Mouse (Mus musculus): ENCODE data around the gene Acacb.

Gene Acacb

DNA sequence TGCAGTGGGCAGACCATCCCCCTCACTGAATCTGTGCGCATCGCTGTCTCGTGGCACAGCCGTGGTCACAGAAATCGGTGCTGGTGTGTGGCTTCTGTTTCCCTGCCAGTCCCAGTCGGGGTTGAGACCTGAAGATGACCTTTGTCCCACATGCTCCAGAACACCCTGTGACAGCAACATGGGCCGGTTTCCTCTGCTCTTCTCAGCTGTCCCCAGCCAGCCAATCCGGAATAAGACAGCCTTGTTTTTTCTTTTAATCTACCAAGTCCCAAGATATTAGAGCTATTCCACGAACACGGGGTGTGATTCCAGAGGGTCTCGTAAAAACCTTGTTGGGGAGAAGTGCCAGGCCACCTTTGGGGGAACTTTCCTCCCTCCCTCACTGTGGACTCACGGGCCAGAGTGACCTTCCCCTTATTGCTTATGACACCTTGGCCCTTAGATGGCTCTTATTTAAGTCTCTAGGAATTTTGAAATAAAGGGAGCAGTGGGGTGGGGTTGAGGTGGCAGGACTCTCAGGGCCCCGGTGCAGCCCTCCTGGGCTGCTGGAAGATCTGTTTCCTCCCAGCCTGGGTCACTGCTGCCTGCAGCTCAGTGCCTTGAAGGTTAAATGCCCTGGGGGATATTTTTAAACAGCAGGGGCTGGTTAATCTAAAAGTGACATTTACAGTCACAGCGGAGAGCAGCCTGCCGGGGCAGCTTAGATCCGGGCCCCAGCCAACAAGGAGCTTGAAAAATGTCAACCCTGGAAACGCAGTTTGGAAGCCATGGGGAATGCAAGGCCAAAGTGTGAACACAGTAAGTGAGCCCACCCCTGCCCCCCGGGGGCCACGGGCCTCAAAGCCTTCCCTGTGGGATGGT is at the start of gene Acacb:
Gene Acacb (plus strand): TSS at position 508 of the 861 bp plus-strand sequence.
- CTCF ChIA-PET, result no interaction called here

DNA sequence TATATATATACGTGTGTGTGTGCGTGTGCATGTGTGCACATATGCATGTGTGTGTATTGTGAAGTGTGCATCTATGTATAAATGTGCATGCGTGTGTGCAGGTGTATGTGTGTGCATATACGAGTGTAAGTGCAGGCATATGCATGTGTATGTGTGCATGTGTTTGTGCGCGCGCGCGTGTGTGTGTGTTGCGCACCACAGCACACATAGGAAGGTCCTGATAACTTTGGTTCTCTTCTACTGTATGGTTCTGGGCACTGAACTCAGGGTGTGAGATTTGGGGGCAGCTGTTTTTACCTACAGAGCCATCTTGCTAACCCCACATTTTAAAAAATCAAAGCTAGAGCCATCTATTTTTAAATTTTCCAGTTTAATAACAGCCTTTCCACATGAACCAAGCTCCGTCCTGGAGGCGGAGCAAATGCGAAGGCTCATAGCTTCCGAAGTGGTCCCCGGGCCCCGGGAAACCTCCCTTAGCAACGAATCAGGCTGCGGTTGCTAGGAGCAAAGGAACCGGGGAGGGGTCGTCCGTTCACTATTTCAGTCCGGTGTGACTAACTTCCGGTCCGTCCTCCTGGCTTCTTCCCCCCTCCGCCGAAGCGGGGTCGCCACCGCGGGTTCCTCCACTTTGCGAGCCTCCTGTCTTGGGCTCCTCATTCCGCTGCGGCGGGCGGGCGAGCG is 46.5 kb upstream of the Acacb start:
- CTCF ChIA-PET, result interaction anchor here (0.6 to 1.2 kb wide), 2 partner anchors 33 to 140 kb away, joined by 3 to 4 read pairs; no protein-coding TSS in a partner anchor

DNA sequence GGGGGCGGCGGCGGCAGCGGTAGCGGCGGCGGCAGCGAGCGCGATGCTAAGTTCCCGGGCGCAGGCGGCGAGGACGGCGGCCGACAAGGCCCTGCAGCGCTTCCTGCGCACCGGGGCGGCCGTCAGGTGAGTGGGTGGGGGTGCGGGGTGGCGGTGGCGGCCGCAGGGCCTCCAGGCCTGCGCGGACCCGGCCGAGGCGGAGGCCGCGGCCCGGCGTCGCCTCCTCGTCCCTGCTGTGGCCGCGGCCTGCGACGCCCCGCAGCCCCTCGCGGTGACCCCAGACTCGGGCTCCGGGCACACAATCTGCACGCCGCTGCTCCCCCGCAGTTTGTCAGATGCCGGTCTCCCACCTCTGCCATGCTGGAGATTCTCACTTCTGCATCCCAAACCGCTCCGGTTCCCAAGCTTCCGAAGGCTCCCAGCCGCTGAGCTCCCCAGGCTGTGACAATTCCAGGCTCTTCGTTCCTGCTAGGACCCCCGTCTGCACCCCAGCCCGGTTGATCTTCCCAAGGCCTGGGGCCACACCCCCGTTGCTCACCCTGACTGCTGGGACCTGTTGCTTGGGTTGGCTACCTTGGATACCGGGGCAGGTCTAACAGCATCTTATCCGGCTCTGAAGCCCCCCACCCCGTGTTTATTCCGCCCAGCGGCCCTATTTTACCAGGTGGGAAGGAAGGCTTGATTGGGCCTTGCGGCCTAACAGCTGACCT is 45.8 kb upstream of the Acacb start:
- CTCF ChIA-PET, result interaction anchor here (1.2 kb wide), 1 partner anchor 32 kb away, joined by 4 read pairs; no protein-coding TSS in a partner anchor

DNA sequence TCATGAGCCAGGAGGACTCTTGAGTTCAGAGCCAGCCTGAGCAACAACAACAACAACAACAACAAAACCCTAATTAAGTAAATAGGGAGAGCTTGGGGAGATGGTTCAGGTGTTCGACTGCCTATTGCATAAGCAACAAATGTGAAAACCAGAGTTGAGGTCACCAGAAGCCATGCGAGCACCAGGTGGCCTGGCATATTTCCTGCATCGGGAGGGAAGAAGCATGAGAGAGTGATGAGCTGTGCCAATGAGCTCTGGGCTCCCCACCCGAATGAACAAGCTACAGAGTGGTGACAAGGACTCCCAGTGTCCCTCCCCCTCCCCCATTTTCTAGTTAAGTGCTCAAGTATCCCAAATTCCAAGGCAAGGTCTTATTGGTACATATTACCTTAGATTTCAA is 44.5 kb upstream of the Acacb start:
- CTCF ChIA-PET, result no interaction called here

DNA sequence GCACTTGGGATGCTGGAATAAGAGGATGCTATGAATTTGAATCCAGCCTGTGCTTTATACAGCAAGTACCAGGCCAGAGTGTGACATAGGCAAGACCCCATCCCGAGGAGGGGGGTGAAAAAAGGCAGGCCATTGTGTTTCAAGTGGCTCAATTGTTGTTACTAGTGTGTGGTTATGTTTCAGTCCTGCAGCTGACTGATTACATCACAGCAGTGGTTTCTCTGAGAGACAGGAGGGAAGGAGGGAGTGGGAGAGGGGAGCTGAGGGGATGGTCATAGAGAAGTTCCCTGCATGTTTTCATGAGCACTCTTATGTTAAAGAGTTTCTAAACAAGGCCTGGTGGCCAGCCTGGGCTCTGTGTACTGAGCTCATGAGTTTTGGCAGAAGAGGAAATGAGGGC is 43.5 kb upstream of the Acacb start:
- CTCF ChIA-PET, result no interaction called here

DNA sequence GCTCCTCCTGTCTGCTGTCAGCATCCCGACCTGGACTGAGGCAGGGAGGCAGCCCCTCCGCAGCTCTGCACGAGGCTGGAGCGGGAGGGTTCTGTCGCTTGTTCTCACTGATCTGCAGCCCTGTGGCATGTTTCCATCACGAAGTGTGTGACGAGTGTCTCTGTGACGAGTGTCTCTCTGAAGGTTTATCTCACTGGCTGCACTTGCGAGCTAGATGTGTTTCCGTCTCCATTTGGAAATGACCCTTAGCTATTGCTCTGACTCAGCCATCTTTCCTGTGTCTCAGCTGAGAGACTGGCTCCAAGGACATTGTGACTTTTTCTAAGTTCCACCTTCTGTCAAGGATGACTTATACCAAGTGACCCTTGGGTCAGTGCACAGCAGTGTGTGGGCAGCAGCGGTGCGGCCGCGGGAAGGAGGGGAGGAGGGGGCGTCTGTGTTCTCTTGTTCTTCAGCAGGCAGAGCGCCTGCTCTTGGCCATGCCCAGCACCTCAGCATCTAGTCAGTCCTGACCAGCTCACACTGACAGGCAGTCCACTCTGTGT is 39.9 kb upstream of the Acacb start:
- CTCF ChIA-PET, result no interaction called here

DNA sequence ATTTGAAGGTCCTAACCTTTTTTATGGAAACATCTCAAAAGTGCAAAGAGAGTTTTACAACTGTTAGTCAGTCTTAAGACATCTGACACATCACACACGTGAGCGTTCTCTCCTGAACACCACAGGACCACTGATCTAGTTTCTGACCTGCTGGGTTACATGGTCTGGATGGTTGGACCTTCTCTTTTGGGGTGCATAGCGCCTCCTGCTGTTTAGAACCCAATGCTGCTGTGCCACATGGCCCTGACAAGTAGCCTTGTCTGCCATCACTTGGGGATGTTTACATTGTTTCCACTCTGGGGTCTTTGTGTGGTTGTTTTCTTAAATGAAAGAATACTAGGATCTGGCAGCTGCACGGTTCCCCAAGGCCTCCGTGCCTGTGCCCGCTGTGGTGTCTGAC is 33.0 kb upstream of the Acacb start:
- CTCF ChIA-PET, result no interaction called here

DNA sequence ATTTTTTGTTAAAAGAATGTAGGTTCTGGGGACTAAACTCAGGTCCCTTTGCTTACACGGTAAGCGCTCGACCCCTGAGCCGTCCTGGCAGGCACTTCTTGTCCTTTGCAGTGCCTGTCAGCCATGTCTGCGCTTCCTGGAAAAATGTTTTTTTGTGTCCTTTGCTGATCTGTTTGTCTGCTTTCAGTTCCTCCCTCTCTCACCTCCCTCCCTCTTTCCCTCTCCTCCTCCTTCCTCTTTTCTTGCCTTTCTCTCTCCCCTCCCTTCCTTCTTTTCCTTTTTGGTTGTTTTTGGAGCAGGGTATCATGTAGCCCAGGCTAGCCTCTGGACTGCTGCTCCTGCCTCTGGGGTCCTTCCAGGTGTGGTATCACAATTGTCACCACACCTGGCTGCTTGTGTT is 31.3 kb upstream of the Acacb start:
- CTCF ChIA-PET, result no interaction called here

DNA sequence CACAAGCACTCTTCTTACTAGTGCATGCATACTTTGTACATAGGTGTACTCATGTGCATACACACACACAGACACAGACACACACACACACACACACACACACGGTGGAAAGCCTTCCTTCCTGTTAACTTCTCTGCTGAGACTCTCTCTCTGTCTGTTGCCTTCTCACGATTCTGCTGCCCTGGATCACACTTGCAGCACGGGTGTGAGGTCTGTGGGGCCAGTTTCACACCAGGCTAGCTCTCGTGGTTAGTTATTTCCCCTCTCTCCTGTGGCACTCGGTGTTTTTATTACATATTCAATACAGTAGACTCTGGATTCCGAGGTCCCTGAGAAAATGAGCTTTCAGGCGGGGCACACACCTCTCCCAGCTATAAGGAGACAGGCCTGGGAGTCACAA is 29.7 kb upstream of the Acacb start:
- CTCF ChIA-PET, result no interaction called here

DNA sequence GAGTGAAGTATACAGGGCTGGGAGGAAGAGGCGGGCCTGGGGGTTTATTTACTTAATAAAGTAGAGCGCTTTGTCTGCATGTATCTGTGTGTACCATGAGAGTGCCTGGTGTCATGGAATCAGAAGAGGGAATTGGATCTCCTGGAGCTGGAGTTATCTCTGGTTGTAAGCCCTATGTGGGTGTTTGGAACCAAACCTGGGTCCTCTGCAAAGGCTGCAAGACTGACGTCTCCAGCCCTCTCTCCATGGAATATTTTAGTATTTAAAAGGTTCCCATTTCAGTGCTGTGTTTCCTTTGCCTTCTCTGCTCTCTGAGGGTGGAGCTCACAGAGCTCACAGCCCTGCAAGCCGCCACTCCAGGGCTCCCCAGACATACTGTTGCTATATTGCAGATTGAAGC is 26.5 kb upstream of the Acacb start:
- CTCF ChIA-PET, result no interaction called here

DNA sequence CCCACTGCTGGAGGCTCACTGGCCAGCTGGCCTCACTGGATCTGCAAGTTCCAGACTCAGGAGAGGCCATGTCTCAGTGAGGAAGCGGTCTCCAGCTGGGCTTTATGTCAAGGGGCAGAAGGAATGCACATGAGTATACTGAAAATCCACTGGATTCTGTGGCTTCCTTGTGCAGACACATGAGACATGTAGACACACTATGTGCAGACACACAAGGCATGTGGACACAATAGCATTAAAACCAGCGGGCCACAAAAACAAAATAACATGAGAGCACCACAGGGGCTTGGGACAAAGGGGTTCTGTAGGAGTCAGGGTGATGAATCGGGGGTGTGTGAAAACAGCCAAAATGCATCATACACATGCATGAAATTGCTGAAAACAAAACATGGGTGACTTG is 20.3 kb upstream of the Acacb start:
- CTCF ChIA-PET, result no interaction called here

DNA sequence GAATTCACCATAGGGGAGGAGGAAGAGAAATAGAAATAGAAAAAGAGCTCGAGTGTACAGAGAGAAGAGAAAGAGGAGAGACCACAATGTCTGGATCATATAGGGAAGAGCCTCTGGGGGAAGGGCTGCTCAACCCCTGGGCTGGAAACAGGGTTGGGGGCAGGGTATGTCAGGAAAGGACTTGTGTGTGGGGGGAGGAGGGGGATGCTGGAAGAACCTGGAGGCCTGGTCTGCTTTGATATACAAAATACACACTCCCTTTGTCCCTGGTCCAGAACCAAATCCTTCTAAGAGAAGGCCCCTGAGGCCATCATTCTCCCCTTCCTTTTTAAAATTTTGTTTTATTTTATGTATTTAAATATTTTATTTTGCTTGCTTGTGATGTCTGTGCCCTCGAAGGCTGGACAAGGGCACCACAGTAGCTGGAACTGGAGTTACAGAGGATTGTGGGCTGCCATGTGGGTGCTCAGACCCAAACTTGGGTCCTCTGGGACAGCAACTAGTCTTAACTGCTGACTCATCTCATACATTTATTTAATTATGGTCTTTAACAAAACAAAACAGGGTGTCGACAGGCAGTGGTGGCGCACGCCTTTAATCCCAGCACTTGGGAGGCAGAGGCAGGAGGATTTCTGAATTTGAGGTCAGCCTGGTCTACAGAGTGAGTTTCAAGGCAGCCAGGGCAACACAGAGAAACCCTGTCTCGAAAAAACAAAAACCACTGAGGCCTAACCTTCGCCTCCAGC is 19.7 kb upstream of the Acacb start:
- CTCF ChIA-PET, result interaction anchor here (0.6 kb wide), 1 partner anchor 168 kb away, joined by 3 read pairs; no protein-coding TSS in a partner anchor

DNA sequence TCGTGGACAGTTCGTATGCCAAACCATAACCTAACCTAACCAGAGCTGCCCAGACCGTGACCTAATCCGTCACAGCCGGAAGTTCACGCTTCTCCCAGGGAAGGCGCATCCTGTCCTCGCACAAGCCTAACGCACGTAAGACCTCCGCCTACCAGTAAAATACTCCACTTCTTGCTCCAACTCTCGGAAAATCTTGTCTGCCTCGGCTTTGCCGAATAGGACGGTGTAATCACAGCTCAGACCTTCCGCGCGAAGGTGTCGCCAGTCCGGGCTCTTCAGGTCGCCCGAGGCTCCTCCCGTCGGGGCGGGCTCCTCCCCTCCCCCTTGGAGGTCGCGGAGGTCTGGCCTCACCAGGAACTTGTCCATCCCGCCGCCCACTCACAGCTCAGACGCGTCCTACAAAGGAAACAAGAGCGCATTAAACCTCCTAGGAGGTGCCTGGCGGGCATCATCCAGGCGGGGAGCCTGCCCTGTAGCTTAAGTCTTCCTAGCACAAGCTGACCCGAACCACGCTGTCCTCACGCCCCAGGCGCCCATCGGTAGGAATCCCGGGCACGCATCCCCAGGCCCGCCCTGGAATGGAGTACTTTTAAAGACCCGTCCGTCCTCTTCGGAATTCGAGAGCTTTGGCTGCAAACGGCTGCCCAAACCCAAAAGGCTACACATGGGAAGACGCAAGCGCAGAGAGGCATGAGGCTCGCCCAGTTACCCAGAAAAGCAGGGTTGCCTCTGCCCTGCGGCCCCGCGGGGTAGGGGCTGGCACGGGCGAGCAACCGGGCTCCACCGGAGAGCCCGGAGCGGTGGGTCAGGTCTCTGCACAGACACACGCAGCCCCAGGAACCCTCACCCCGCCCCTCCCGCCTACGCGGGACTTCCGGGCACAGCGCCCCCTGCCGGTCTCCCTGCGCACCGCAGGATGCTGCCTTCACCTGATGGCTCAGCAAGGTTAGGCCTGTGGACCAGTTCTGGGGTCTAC is 18.7 kb upstream of the Acacb start, which contains the start of gene Alkbh2:
Gene Alkbh2 (minus strand): TSS at position 845 of the 976 bp plus-strand sequence.
- CTCF ChIA-PET, result interaction anchor here (0.6 kb wide), 1 partner anchor 169 kb away, joined by 3 read pairs; no protein-coding TSS in a partner anchor

DNA sequence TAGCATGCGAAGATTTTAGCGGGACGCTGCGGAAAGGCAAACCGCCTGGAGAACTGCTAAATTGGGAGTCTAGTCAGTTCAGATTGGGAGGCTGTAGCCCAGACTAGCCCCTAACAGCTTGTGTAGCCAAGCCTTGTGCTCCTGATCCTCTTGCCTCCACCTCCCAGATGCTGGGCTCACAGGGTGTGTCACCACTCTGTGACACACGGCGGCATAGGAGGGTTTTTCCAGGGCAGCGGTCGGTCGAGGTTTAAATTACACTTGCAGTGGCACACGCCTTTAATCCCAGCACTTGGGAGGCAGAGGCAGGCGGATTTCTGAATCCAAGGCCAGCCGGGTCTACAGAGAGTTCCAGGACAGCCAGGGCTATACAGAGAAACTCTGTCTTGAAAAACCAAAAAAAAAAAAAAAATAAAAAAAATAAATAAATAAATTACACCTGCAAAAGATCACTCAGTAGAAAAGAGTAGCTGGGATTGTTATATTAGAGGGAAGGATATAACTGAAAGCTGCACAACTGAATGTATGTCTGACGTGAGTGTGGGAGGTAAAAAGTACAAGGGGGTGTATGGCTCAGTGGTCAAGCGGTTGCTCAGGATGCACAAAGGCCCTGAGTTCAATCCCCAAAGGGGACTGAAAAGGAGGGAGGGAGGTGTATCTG is 16.7 kb upstream of the Acacb start:
- CTCF ChIA-PET, result interaction anchor here (0.7 kb wide), 1 partner anchor 437 kb away, joined by 3 read pairs; no protein-coding TSS in a partner anchor

DNA sequence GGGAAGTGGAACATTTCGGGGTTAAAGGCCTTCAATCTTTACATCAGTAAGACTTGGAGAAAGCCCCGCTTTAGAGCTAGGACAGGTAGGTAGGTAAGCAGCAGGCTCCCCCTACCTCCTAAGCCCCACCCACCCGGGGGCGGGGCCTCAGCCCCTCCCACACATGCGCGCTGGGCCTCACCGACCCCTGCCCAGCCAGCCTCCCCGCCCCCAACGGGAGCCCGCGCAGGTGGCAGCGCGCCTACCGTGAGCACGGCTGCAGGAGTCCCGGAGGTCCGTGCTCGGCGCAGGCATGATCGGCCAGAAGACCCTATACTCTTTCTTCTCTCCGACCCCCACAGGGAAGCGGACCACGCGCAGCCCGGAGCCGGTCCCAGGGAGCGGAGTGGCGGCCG is 16.1 kb upstream of the Acacb start, which contains the start of gene Ung:
Gene Ung (plus strand): TSS at position 176 of the 395 bp plus-strand sequence.
- CTCF ChIA-PET, result interaction anchor here (0.7 kb wide), 1 partner anchor 437 kb away, joined by 3 read pairs; no protein-coding TSS in a partner anchor

DNA sequence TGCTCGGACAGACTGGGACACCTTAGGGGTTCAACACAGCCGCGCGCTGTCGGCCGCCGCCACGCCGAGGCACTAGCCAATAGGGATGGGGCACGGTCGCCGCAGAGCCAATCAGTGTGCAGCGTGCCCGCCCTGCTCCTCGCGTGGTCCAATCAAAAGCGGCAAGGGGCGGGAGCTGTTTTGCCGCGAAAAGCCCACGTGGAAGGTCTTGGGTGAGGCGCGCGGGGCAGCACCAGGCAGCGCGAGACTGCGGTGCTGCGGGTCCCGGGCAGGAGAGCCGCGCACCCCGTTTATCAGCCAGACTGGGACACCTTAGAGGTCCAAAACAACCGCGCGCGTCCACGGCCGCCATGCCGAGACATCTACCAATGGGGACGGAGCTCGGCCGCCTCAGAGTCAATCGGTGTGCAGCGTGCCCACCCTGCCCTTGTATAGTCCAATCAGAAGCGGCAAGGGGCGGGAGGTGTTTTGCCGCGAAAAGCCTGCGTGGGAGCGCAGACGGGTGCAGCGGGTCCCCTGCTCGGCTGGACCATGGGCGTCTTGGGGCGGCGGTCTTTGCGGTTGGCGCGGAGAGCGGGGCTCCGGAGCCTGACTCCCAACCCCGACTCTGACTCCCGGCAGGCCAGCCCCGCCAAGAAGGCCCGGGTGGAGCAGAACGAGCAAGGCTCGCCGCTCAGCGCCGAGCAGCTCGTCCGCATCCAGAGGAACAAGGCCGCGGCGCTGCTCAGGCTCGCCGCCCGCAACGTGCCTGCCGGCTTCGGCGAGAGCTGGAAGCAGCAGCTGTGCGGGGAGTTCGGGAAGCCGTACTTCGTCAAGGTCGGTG is 15.4 kb upstream of the Acacb start:
- CTCF ChIA-PET, result no interaction called here

DNA sequence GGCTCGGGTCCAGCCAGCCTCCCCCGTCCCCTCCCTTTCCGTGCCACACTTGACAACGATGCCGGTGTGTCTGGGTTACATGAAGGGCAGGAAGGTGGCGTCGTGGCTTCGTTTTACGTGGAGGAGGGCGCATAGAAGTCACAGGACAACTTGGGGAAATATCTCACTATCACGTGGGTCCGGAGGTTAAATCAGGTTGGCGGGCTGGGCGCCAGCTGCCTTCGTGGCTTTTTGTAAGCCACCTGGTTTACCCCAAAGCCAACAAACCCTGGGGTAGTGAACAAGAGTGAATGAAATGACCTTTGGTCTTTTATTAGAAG is 14.9 kb upstream of the Acacb start:
- CTCF ChIA-PET, result interaction anchor here (0.6 kb wide), 1 partner anchor 482 kb away, joined by 3 read pairs; no protein-coding TSS in a partner anchor

DNA sequence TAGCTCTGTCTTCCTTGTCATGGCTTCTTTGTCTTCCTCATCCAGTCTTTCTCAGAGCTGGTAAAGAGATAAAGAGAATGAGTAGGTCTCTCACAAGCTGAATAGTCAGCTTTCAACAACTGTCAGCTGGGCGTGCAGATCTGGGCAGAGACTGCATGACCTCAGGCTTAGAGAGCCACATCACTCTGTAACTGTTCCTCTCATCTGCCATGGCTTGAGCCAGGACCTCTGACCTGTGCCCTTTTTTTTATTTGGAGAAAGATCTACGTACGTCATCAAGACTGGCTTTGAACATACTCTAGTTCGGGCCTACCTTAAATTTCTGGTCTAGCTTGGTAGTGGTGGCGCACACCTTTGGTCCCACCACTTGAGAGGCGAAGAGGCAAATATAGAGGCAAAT is 13.5 kb upstream of the Acacb start:
- CTCF ChIA-PET, result interaction anchor here (0.8 kb wide), 1 partner anchor 32 kb away, joined by 4 read pairs; no protein-coding TSS in a partner anchor
